Mouse (Mus musculus): Measurements from ENCODE around the gene Mrgprh. TPM values are rescaled to one million over a fixed set of nuclear protein-coding genes. Genes with fewer than 3 reads are reported as not detected.

Gene Mrgprh
- polyA plus RNA-seq, 1 experiment = 0.13 TPM

DNA sequence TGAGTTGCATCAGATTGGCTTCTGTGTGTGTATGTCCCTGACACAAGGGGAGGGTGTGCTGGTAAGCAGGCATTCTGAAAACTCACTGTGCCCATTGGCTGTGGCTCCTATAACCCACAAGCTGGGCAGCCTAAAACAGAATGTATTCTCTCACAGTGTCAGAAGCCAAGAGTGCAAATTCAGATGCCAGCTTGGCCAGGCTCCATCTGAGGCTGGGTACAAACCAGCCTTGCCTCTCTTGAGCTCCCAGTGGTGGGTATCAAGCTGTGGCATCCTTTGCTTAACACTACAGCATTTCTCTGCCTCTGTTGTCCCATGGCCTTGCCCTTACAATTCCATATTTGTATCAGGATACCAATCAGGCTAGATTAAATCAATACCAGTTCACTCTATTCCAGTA lies 11.7 kb upstream of the Mrgprh start:
- no peak for TF ChIP-seq POLR2A (IDR thresholded peaks at IDR 0.05; ENCODE audit: extremely low read depth, insufficient read depth, low read length)
- TF ChIP-seq CTCF (IDR thresholded peaks at IDR 0.05; ENCODE audit: extremely low read depth, insufficient read depth, low read length) = no peak
- Histone ChIP-seq H3K4me1 (ENCODE audit: control insufficient read depth, insufficient read depth, low read length) (peaks cover 4% of the 10 kb centered on the region; the same call in 1 of the 2 replicates), H3K4me3 (ENCODE audit: insufficient read depth, low read length) (no peak overlapping the region), H3K27ac (ENCODE audit: insufficient read depth, low read length) (no peak overlapping the region)

DNA sequence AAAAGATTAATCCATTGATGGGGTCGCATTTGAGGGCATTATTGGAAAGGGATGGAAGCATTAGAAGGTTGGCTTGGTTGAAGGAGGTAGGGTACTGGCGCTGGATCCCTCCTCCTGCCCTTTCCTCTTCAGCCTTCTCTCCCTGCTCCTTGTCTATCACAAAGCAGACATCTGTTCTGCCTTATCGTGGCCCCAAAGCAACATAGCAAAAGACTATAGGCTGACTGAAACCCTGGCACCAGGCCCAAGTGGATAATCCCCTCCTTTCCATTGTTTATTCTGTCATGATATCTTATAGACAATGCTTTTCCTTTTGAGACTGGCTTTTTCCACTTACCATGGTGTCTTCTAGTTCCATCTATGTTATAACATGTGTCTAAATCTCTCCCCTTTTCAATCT lies 10.4 kb upstream of the Mrgprh start:
- no peak overlapping the region for H3K4me3 ChIP-seq (ENCODE audit: insufficient read depth, low read length)
- peaks cover 4% of the 10 kb centered on the region; the same call in 1 of the 2 replicates for H3K4me1 ChIP-seq (ENCODE audit: control insufficient read depth, insufficient read depth, low read length)
- no peak overlapping the region for H3K27ac ChIP-seq (ENCODE audit: insufficient read depth, low read length)
- TF ChIP-seq POLR2A (IDR thresholded peaks at IDR 0.05; ENCODE audit: extremely low read depth, insufficient read depth, low read length) (no peak), CTCF (IDR thresholded peaks at IDR 0.05; ENCODE audit: extremely low read depth, insufficient read depth, low read length) (no peak)

DNA sequence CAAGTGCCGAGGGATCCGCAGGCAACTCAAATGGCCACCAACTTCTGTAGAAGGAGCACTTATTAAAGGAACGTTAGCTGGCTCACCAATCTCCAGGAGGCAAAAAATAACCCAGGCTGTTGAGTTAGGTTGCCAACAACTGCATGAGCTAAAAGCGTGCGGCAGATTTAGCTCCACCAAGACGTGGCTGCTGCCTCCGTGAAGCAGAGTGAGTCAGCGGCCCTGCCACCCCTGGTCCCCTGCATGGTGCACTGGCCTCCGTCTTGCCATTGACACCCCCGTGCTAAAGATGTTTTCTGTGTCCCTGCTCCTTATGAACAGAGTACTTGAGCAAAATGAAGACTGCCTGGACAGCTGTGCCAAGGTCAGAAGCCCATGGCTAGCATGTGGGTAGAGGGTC lies 9.0 kb upstream of the Mrgprh start:
- Histone ChIP-seq H3K27ac (ENCODE audit: insufficient read depth, low read length) (peak overlapping the region; percentile 65), H3K4me1 (ENCODE audit: control insufficient read depth, insufficient read depth, low read length) (peaks cover 4% of the 10 kb centered on the region; the same call in 1 of the 2 replicates), H3K4me3 (ENCODE audit: insufficient read depth, low read length) (no peak overlapping the region)
- TF ChIP-seq POLR2A (IDR thresholded peaks at IDR 0.05; ENCODE audit: extremely low read depth, insufficient read depth, low read length) = no peak
- TF ChIP-seq CTCF (IDR thresholded peaks at IDR 0.05; ENCODE audit: extremely low read depth, insufficient read depth, low read length) = no peak

DNA sequence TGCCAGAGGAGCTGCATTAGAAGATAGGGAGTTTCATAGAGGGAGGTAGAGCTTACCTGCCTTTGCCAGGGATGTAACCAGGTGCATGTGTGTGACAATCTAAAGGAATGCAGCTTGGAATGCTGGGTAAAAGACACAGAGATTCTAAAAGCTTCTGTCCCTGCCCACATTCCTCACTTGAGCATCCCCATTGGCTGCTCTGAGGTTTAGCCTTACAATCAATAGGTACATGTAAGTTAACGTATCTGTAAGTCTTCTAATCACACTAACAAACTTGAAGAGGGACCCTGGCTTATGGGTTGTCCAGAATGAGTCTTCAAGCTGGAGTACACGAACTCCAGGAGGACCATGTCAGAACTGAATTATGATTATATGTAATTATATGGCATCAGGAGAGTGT lies 7.8 kb upstream of the Mrgprh start, which contains the start of gene Mas1:
Gene Mas1 (minus strand): TSS at position 101 of the 400 bp plus-strand sequence.
- TF ChIP-seq POLR2A (IDR thresholded peaks at IDR 0.05; ENCODE audit: extremely low read depth, insufficient read depth, low read length) = no peak
- no peak for TF ChIP-seq CTCF (IDR thresholded peaks at IDR 0.05; ENCODE audit: extremely low read depth, insufficient read depth, low read length)
- peak within 1 kb of the TSS; percentile 27; the same call in 1 of the 2 replicates for H3K27ac ChIP-seq (ENCODE audit: insufficient read depth, low read length)
- no peak within 1 kb of the TSS for H3K4me3 ChIP-seq (ENCODE audit: insufficient read depth, low read length)
- H3K4me1 ChIP-seq (ENCODE audit: control insufficient read depth, insufficient read depth, low read length) = peaks cover 5% of the 10 kb centered on the region; the same call in 1 of the 2 replicates

DNA sequence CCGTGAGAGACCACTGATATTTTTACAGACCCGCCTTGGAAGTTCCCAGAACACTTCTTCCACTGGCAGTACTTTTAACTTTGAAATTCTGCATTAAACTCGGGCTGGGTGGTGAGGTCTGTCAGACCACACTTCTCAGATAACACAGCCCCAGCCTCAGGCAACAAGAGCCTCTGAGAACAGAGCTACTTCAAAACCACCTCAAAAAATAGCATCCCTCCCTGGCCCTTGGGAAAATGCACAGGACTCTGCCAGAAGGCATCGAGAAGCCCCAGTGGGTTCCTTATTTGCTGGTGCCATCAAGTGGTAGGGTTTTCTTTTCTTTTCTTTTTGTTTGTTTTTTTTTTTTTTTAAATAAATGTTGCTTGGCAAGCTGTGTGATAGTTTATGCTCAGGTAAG lies 7.2 kb upstream of the Mrgprh start:
- Histone ChIP-seq H3K4me1 (ENCODE audit: control insufficient read depth, insufficient read depth, low read length) (peaks cover 5% of the 10 kb centered on the region; the same call in 1 of the 2 replicates), H3K27ac (ENCODE audit: insufficient read depth, low read length) (no peak overlapping the region), H3K4me3 (ENCODE audit: insufficient read depth, low read length) (no peak overlapping the region)
- TF ChIP-seq POLR2A (IDR thresholded peaks at IDR 0.05; ENCODE audit: extremely low read depth, insufficient read depth, low read length) (no peak), CTCF (IDR thresholded peaks at IDR 0.05; ENCODE audit: extremely low read depth, insufficient read depth, low read length) (0 out of 2 replicates have a peak, but pooled peaks have one; percentile 12)

DNA sequence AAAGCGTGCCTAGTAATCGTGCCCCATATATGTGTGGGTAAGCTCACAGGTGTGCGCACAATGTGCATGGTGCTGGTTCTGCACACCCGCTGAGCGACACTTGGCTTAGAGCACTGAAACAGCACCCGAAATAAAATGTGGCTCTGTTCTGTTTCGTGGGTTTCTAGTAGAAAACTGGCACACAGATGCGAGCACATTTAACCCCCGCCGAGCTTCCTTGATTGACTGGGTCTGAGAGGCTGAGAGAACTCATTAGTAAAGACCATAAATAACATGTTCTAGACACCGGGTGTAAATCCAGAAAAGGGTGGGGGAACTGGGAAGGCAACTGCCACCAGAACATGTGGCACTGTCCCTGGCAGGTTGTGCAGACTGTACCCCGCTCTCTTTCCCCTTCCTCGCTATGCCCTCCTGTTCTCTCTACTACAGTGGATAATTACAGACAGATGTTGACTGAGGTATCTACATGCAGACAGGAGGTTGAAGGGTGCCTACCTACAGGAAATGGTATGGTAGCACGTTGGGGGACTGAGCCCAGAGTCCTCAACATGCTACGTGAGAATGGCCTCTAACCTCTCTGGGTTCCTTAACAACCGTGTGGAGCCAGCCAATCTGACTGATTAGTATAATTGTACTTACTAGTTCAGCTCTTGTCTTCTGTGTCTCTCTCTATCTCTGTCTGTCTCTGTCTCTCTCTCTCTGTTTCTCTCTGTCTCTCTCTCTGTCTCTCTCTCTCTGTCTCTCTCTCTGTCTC lies 3.4 kb upstream of the Mrgprh start:
- Histone ChIP-seq H3K4me3 (ENCODE audit: insufficient read depth, low read length) (no peak overlapping the region), H3K4me1 (ENCODE audit: control insufficient read depth, insufficient read depth, low read length) (peaks cover 3% of the 10 kb centered on the region; the same call in 1 of the 2 replicates), H3K27ac (ENCODE audit: insufficient read depth, low read length) (no peak overlapping the region)
- TF ChIP-seq POLR2A (IDR thresholded peaks at IDR 0.05; ENCODE audit: extremely low read depth, insufficient read depth, low read length) = no peak
- no peak for TF ChIP-seq CTCF (IDR thresholded peaks at IDR 0.05; ENCODE audit: extremely low read depth, insufficient read depth, low read length)

DNA sequence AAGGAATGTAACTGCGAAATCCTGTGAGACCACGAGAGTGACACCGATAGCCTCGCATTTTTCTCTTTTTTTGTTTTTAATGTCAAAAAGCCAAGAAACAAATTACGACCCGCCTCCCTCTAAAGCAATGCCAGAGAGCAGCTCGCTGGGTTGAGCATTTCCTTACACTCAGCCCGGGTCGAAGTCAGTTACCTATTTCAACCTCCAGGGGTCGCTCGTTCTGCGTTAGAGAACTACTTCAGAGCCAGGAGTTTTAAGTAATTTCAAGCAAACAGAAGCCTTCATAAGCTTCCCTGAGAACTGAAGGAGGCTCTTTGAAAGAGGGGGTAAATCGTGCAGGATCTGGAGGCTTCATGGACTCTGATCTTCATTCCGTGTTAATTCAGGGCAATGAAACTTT lies 4.3 kb downstream of the Mrgprh start:
- H3K27ac ChIP-seq (ENCODE audit: insufficient read depth, low read length) = no peak overlapping the region
- H3K4me3 ChIP-seq (ENCODE audit: insufficient read depth, low read length) = no peak overlapping the region
- H3K4me1 ChIP-seq (ENCODE audit: control insufficient read depth, insufficient read depth, low read length) = no peaks in the 10 kb centered on the region; the same call in 1 of the 2 replicates
- TF ChIP-seq CTCF (IDR thresholded peaks at IDR 0.05; ENCODE audit: extremely low read depth, insufficient read depth, low read length) = peak; percentile 70
- TF ChIP-seq POLR2A (IDR thresholded peaks at IDR 0.05; ENCODE audit: extremely low read depth, insufficient read depth, low read length) = no peak

DNA sequence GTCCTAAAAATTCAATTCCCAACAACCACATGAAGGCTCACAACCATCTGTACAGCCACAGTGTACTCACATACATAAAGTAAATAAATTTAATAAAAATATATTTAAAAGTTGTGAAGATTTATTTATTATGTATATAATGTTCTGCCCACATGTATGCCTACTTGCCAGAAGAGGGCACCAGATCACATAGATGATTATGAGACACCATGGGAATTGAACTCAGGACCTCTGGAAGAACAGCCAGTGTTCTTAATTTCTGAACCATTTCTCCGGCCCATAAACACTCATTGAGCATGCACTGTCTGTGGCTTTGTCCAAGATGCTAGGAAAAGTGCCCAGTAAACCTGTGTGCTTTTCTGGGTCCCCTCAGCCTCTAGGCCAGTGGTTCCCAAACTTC lies 5.4 kb downstream of the Mrgprh start:
- Histone ChIP-seq H3K4me1 (ENCODE audit: control insufficient read depth, insufficient read depth, low read length) (no peaks in the 10 kb centered on the region; the same call in 1 of the 2 replicates), H3K4me3 (ENCODE audit: insufficient read depth, low read length) (no peak overlapping the region), H3K27ac (ENCODE audit: insufficient read depth, low read length) (no peak overlapping the region)
- no peak for TF ChIP-seq CTCF (IDR thresholded peaks at IDR 0.05; ENCODE audit: extremely low read depth, insufficient read depth, low read length)
- TF ChIP-seq POLR2A (IDR thresholded peaks at IDR 0.05; ENCODE audit: extremely low read depth, insufficient read depth, low read length) = no peak

DNA sequence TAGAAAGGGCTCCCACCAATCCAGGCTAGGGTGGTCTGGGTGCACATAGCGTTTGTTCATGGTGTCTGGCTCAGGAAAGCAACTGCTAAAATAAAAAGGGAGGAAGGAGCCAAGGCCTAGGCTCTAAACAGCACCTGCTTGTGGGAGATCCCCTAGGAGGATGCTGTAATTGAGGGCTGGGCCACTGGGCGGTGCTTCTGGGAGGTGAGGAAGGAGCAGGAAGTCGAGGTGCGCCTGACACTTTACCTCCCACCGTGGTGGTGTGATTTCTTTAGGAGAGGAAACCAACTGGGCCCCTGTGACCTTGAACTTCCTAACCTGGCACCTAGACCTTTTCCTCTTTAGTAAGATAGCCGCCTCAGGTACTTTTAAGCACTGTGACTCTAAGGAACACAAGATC lies 10.8 kb downstream of the Mrgprh start:
- no peak overlapping the region for H3K4me3 ChIP-seq (ENCODE audit: insufficient read depth, low read length)
- TF ChIP-seq CTCF (IDR thresholded peaks at IDR 0.05; ENCODE audit: extremely low read depth, insufficient read depth, low read length) (no peak), POLR2A (IDR thresholded peaks at IDR 0.05; ENCODE audit: extremely low read depth, insufficient read depth, low read length) (no peak)
- H3K4me1 ChIP-seq (ENCODE audit: control insufficient read depth, insufficient read depth, low read length) = no peaks in the 10 kb centered on the region
- H3K27ac ChIP-seq (ENCODE audit: insufficient read depth, low read length) = no peak overlapping the region
